Mouse (Mus musculus) thymus, adult 18-20 months (tissue): ENCODE results near the gene Gtf2f1.

Experiments
- DNase-seq, 2 experiments: peaks; one replicate each; pipeline ENCODE4 v3.0.0; 2022; ENCODE audit warnings: mixed read lengths in 2 of 2

Gene Gtf2f1

DNA sequence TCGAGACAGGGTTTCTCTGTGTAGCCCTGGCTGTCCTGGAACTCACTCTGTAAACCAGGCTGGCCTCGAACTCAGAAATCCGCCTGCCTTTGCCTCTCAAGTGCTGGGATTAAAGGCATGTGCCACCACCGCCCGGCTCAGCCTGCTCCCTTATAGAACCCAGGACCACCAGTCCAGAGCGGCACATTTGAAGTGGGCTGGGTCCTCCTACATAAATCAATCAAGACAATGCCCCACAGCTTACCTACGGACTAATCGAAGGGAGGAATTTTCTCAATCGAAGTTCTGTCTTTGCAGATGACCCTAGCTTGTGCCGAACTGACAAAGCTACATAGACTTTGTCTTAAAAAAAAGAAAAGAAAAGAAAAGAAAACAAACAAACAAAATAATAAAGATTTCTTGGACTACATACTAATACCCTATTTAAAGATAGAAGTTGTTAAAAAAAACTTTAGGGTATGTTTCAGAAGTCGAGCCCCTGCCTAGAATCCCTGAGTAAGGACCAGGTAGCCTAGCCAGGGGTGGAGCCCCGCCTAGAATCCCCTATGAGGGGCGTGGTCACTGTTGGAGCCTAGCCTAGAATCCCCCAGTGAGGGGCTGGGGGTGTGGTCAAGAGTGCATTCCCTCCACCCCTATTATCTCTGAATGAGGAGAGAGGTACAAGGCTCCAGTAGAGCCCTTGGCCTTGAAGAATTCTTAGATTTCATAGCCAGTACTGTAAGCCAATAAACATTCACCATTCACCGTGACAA is 37.0 kb downstream of the Gtf2f1 start:
- DNase-seq, result no peak

- no peak for DNase-seq
These were observed 41.0 kb downstream of the Gtf2f1 start for GRCm38 (mm10) chr17:56970081-56970480.

- no peak for DNase-seq
These were observed 41.8 kb downstream of the Gtf2f1 start for GRCm38 (mm10) chr17:56969321-56969720.

GRCm38 (mm10) chr17:56963646-56964045 is 47.4 kb downstream of the Gtf2f1 start:
- DNase-seq, result no peak

DNA sequence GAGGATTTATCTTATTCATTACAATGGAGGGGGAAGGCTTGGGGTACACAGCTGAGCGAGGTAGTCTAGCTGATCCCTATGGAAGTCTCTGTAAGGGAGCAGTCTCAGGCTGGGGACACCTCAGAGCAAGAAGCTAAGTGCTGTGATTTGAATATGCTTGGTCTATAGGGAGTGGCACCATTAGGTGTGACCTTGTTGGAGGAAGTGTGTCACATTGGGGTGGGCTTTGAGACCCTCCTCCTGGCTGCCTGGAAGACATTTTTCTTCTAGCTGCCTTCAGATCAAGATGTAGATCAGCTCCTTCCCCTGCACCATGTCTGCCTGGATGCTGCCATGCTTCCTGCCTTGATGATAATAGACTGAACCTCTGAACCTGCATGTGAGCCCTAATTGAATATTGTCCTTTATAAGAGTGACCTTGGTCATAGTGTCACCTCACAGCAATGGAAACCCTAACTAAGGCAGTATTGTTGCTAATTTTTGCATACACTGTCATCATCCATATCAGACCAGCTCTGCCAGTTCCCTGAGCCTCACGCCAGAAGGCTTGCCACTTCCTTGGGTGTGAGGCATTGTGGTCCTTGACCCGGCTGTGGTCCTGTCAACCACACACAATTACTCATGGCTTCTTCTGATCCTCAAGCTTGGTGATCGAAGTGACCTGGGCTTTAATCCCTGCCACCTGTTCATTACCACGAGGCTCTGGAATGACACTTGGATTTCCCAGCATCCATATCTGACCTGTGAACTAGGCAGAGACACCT is 48.3 kb downstream of the Gtf2f1 start:
- DNase-seq, result no peak

DNA sequence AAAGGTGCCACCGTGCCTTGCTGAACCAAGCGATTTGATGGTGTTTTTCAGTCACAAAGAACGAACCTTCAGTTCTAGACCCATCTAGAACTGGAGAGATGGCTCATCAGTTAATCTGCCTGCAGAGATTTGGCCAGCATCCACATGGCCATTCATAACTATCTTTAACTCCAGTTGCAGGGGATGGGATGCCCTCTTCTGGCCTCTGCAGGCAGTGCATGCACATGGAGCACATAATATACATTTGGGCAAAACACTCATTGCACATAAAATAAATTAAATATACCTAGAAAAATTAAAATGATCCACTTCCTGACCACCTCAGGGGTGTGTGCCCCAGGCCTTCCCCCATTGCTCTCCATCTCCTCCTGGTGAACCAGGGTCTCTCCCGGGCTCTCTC is 49.2 kb downstream of the Gtf2f1 start:
- DNase-seq, result no peak

GRCm38 (mm10) chr17:56958667-56959066 is 52.4 kb downstream of the Gtf2f1 start:
- no peak for DNase-seq

GRCm38 (mm10) chr17:56957763-56958429 is 53.2 kb downstream of the Gtf2f1 start:
- DNase-seq, result peak in 1 of 2 experiments; percentile 14

DNA sequence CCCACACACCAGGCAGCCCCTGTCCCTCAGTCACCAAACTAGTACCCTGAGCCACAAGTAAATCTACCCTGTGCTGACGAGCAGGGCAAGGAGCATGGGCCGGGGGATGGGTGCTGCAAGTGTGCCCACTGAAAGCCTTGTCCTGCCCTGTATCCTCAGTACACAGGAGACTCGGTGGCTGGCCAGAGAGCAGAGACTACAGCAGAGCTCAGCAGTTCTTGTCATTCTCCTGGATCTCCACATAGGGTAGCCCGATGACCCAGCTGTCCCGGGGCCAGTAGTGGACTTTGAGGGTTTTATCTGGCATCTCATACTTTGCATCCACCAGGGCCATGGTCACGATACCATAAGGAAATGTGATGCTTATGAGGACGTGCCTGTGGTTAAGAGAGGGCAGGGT is 56.2 kb downstream of the Gtf2f1 start:
- no peak for DNase-seq
